Mouse (Mus musculus) lung, postnatal 25 days (tissue): ENCODE measurements around the gene Cir1.

Experiments
- DNase-seq: peaks from one replicate; pipeline ENCODE4 v3.0.0; 2022; ENCODE audit warnings: low spot score

Cir1 gene

GRCm38 (mm10) chr2:73272351-73273248 lies 39.9 kb downstream of the Cir1 start:
- no peak for DNase-seq

DNA sequence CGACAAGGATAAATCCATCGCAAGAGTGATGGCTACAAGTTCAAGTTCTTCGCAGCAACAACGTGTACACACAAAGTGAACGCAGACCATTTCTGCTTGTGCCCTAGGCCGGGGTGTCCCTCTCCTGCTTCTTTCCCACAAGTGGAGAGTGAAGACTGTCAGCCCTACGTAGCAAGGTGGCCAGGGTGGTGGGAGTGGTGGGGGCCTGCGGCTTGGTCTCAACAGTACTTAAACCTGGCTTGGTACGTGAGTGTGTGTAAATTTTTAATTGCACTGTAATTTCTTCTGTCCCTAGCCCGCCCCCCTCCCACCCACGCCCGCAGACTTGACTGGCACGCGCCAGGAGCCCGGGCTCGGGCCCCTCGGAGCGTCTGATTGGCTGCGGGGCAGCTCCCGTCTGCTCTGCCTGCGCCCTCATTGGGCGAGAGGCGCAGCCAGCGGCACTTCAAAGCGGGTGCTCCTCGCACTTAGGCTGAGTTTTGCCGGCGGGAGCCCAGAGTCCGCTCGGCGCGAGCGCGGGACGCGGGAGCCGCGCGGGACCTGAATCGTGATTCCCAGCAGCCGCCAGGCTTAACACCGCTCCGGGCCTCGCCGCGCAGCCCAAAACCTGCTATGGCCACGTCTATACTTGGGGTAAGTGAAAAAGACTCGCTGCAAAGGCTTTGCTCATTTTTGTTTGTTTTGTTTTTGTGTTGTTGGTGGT lies 40.9 kb downstream of the Cir1 start, which contains the start of gene Sp9:
Gene Sp9, plus strand, starts transcription at position 467 of the 703 bp plus-strand sequence.
- DNase-seq: no peak

DNA sequence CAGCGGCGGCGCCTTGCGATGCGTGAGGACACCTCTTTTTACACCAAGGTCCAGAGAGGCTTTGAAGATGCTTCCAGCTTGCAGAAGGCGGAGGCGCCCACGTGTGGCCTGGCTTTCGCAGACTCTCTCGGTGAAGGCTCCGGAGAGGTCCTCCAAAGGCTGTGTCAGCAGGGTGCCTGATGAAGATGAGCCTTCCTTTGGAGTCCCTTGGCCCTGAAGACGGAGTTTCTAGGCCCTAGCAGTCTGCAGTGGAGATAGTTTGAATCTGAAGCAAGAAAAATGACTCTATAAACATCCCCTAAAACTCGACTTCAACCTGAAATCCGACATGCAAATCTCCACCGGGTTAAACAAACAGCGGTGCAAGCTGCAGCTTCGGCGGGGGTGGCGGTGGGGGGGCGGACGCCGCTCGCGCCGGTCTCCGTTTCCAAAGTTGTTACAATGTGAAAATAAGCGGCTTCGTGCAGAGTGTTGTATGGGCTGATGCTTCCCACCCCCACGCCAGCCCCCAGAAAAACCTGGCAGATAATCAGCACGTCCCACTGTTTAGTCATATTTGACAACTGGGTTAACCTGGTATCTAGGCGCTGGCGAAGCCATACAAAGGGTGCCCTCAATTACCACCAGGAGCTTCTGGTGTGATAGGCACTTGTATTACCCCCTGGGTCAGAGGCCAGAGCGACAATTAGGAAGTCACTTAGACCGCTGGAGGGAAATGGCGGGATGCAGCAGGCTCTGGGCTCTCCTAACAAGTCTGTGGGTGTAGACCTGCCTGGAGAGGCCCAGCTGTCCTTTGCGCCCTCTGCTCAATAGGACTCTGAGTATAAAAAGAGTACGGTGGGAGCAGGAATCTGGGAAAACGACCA lies 41.7 kb downstream of the Cir1 start:
- no peak for DNase-seq

- no peak for DNase-seq
Measured at GRCm38 (mm10) chr2:73270071-73270592, 42.4 kb downstream of the Cir1 start.

DNA sequence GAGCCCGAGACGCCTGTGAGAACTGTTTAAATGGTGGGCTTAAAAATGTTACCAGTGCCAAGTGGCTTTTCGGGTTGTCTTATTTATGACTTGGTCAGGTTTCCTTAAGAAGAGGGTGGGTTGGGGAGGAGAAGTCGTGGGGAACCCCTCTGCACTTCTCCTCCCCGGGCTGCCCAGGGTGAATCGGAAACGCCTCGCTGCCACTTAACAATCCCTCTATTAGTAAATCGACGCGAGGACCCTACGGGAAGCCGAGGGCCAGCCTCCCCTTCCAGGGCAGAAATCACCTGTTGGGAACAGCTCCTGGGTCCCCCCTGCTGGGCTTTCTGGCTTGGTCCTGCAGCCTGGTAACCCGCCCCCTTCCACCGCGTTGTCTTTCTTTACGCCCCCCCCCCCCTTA lies 42.8 kb downstream of the Cir1 start:
- DNase-seq: no peak

DNA sequence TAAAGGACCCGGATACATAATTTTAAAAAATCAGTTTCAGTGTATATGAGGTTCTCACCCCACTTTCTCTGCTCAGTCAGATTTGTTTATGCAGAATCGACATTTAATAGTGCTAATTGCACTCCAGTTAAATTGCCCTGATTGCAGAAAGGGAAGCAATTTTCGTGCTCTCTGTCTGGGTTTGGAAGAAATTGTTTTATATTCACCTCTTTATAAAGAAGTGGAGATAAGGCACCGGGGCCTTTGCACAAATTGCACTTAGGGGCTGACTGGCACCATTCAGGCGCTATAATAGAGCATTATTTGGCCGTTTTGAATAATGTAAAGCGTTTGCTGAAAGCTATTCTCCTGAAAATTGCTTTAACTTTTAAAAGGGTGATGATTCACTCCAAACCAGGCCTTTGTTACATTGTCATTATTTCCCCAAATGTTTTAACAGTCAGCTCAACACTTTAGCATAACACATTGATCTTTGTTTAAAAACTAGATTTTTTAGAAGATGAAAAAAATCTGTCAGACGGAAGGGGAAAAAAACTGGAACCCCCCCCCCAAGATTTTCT lies 43.6 kb downstream of the Cir1 start:
- no peak for DNase-seq

DNA sequence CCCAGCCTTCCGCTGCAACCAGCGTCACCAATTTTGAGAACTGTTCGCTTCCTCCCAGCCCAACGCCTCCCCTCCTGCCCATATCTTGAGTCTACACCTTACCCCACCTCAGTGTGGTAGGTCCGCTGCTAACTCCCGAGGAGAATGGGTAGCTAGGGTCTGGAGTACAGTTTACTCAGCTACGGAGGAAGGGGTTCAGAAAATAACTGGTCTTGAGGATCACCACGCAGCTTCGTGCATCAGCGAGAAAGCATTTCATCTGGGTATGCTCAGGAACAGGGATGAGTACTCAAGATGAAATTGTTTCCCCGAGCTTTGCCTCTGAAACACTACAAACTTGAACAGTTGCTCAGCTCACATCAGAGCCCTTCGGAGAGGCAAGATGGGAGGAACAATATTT lies 44.2 kb downstream of the Cir1 start:
- no peak for DNase-seq

DNA sequence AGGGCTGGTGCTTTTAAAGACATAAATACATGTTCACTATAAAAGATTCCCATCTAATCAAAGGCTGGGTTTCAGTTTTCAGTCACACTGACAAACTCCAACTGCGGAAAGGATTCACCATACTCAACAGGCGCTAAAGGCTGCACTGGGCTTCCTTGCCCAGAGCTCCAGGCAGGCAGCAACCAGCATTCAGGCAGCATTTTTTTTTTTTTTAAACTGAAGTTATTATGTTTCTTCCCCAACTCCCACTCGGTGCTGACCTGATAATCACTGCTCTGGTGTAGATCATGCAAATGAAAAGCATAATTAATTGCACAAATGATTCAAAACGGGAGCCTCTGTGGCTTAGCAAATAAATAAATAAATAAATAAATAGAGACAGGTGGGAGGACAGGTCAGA lies 44.7 kb downstream of the Cir1 start:
- no peak for DNase-seq

- DNase-seq: no peak
Measured at GRCm38 (mm10) chr2:73267231-73267630, 45.3 kb downstream of the Cir1 start.

DNA sequence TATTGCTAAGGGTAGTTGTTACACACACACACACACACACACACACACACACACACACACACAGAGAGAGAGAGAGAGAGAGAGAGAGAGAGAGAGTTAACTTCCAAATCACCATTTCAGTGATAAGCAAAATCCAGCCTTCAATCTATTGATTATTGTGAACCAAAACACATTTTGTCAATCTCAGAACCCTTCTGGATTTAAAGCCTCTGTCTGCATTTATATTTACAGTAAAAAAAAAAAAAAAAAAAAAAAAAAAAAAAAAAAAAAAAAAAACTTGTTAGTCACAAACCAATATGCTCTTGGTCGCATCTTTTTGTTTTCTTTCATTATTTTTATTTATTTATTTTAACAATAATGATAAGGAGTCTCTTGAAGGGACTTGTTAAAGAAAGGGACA lies 45.9 kb downstream of the Cir1 start:
- no peak for DNase-seq

- no peak for DNase-seq
Measured at GRCm38 (mm10) chr2:73266011-73266410, 46.5 kb downstream of the Cir1 start.

DNA sequence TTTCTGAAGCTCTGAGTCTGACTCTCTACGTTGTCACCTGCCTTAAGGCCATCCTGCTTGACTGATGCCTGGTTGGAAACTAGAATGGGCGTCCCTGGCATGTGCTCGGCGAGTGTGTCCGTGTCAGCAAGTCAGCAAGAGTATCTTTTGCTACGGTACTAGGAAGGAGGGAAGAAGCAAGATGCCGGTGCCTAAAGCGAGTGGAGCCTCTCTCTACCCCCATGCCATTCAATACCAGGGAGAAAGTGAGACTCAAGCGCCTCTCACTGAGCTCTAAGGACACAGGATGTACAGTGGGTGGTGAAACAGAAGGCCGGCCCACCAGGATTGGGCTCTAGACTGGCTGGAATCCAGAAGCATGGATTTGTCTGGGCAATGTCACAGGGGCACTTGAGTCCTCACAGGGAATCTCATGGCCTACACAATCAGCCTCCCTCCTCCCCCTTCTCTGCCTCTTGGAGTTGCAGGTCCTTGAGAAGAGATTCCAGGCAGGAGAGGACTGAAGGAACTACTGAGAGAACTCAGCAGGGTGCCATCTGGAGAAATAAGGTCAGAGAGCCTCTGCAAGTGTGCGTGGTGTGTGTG lies 47.8 kb downstream of the Cir1 start:
- no peak for DNase-seq

DNA sequence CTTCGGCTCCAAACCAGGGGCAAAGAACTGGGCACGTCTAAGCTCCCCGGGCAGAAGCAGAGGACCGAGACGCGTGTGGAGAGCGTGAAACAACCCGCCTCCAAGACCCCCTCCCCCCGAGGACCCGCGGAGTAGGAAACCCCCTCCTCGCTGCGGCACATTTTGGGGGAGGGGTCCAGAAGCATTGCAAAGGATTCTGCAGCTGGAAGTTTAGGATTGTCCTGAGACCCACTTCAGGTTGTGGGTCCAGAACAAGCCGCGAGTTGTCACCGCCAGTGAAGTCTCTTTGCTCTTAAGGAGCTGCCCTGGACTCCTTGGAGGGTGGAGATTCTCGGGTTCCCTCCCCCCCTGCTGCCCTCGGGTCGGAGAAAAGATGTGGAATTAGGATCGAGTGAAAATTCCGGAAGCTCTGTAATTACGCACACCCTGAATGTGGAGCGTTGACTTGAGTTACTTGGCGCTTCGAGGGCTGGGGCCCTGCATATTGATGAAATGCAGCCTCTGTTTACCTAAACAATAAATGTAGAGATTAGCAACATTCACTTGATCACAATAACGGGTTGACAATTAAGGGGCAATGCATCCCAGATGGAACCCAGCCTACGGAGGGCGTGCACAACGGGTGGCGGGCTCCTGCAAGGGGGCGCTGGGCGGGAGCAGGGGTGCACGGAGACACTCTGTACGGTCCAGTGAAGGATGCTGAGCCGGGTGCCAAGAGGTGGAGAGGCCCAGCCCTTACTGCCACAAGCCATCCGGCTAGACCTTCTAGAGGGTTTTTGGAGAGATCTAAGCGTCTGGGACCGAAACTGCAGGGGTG lies 48.5 kb downstream of the Cir1 start:
- DNase-seq: no peak

DNA sequence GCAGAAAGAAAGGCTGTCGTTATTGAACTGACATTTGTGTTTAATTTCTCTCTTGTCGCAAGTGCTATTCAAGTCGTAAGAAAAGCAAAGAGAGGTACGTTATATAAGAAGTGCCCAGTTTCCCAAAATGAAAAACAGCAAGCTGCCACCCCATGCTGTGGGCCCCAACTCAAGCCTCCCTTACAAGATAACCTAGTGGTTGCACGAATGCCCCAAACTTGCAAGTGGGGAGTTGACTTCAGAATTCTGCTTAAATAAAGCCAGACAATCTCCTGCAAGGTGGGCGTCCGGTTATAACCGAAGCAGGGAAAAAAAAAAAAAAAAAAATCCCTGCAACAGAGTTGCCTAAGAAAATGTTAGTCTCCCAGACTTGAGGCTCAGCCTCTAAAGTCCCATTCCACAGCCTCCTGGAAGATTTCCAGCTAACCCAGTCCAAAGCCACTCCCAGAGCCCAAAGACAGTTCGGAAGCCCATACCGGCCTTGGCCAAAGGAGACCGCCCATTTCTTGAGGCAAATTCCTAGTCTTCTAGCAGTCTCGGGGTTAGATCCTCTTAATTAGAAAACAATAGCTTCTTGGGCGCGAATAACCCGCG lies 49.2 kb downstream of the Cir1 start:
- DNase-seq: no peak

DNA sequence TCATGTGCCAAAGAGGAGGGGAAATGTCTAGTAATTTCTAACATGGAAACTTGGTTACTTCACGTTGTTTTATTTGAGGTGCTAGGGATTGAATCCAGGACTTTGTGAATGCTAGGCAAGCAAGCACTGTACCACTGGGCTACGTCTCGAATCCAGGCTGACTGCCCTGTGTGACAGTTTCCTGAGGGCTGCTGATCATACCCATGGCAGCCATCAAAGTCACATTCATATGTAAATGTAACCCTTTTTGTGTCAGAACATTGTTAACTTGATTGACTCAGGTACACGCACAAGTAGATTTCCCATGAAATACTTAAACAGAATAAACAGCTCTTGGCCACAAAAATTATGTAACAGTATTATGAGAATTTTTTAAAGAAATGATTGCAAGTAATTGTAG lies 63.8 kb downstream of the Cir1 start:
- no peak for DNase-seq

DNA sequence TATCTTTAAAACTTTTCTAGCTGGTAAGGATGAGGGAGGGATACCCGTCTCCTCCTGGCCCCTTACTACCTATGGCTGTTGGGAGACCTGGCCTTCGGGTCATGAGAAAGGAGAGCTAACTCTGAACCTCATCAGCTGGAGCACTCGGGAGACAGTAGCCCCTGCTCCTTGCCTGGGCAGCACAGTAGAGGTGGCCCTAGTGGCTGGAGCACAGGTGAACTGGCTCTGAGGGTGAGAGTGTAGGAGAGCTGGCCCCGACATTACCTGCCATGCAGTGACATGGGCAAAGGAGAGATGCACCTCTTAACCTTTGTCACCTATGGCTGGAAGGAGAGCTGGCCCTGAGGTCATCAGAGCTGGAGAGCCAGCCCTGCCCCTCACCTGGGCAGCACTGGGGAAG lies 71.2 kb downstream of the Cir1 start:
- DNase-seq: no peak
